Mouse (Mus musculus): Measurements from ENCODE around the gene Golga3. TPM values are rescaled to one million over a fixed set of nuclear protein-coding genes. Genes with fewer than 3 reads are reported as not detected.

The Golga3 gene
- polyA plus RNA-seq, 1 experiment = 37.2 TPM

DNA sequence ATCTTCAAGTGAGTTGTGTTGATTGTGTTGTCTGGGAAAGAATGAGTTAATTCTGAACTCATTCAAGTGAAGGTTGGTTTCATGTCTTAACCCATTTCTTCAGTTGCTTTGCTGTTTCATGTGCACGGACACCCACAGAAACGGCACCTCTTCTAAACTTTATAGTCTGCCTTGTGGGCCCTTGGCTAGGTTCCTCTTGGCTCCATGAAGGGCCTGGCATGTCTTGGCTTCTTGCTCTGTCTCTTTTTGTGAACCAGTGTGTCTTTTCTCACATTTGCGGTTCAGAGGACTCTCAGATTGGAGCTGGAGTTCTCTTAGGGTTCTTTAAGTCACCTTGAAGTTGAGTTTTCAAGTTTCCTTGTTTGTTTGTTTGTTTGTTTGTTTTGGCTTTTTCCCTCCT is 48.6 kb downstream of the Golga3 start:
- Histone ChIP-seq H3K4me3 (ENCODE audit: insufficient read depth, low read depth, low read length) (no peak overlapping the region), H3K27ac (ENCODE audit: insufficient read depth, low read depth, low read length) (no peak overlapping the region), H3K4me1 (ENCODE audit: control insufficient read depth, insufficient read depth, low read length) (no peaks in the 10 kb centered on the region)
- TF ChIP-seq POLR2A (IDR thresholded peaks at IDR 0.05; ENCODE audit: insufficient read depth, low read depth, low read length) = no peak
- TF ChIP-seq CTCF (IDR thresholded peaks at IDR 0.05; ENCODE audit: insufficient read depth, low read depth, low read length) = no peak
- 74% methylated on average over 3 of the region's 3 CpGs for WGBS

GRCm38 (mm10) chr5:110227336-110227883 is 50.9 kb downstream of the Golga3 start:
- H3K4me1 ChIP-seq (ENCODE audit: control insufficient read depth, insufficient read depth, low read length) = peaks cover 2% of the 10 kb centered on the region; the same call in 1 of the 2 replicates
- TF ChIP-seq CTCF (IDR thresholded peaks at IDR 0.05; ENCODE audit: insufficient read depth, low read depth, low read length) (no peak), POLR2A (IDR thresholded peaks at IDR 0.05; ENCODE audit: insufficient read depth, low read depth, low read length) (no peak)
- 50% methylated on average over 1 of the region's 1 CpGs for WGBS
- no peak overlapping the region for H3K27ac ChIP-seq (ENCODE audit: insufficient read depth, low read depth, low read length)
- no peak overlapping the region for H3K4me3 ChIP-seq (ENCODE audit: insufficient read depth, low read depth, low read length)

DNA sequence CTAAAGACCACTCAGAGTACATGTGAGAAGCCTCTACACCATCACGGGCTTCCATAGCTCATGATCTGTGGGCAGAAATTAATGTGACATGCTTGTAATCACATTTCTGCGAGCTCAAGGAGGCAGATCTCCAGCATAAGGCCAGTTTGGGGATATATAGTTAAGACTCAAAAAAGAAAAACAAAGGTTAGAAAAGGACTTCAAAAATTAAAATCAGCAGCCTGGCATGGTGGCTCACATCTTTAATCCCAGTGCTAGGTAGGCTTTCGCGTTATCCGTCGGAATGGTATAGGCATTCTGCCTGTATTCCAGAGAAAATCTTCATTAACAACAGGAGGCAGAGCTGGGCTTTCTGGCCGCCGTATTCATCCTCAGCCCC is 53.9 kb downstream of the Golga3 start:
- H3K4me3 ChIP-seq (ENCODE audit: insufficient read depth, low read depth, low read length) = peak overlapping the region; percentile 83
- TF ChIP-seq CTCF (IDR thresholded peaks at IDR 0.05; ENCODE audit: insufficient read depth, low read depth, low read length) (no peak), POLR2A (IDR thresholded peaks at IDR 0.05; ENCODE audit: insufficient read depth, low read depth, low read length) (no peak)
- H3K27ac ChIP-seq (ENCODE audit: insufficient read depth, low read depth, low read length) = peak overlapping the region; percentile 74; the same call in 1 of the 2 replicates
- WGBS = 1% methylated on average over 8 of the region's 8 CpGs
- peaks cover 2% of the 10 kb centered on the region; the same call in 1 of the 2 replicates for H3K4me1 ChIP-seq (ENCODE audit: control insufficient read depth, insufficient read depth, low read length)

GRCm38 (mm10) chr5:110230780-110231461 is 54.4 kb downstream of the Golga3 start, which contains the start of gene Ankle2:
Gene Ankle2 (plus strand): TSS chr5:110231004.
- TF ChIP-seq CTCF (IDR thresholded peaks at IDR 0.05; ENCODE audit: insufficient read depth, low read depth, low read length) (no peak), POLR2A (IDR thresholded peaks at IDR 0.05; ENCODE audit: insufficient read depth, low read depth, low read length) (peak; percentile 76)
- Histone ChIP-seq H3K4me3 (ENCODE audit: insufficient read depth, low read depth, low read length) (peak within 1 kb of the TSS; percentile 83), H3K4me1 (ENCODE audit: control insufficient read depth, insufficient read depth, low read length) (peaks cover 2% of the 10 kb centered on the region; the same call in 1 of the 2 replicates), H3K27ac (ENCODE audit: insufficient read depth, low read depth, low read length) (peak within 1 kb of the TSS; percentile 74)
- WGBS = under 1% methylated on average over 80 of the region's 81 CpGs

- 37% methylated on average over 13 of the region's 13 CpGs for WGBS
- Histone ChIP-seq H3K4me3 (ENCODE audit: insufficient read depth, low read depth, low read length) (peak overlapping the region; percentile 30; the same call in 1 of the 2 replicates), H3K27ac (ENCODE audit: insufficient read depth, low read depth, low read length) (no peak overlapping the region), H3K4me1 (ENCODE audit: control insufficient read depth, insufficient read depth, low read length) (peaks cover 2% of the 10 kb centered on the region; the same call in 1 of the 2 replicates)
- TF ChIP-seq POLR2A (IDR thresholded peaks at IDR 0.05; ENCODE audit: insufficient read depth, low read depth, low read length) (no peak), CTCF (IDR thresholded peaks at IDR 0.05; ENCODE audit: insufficient read depth, low read depth, low read length) (no peak)
Measured at GRCm38 (mm10) chr5:110231638-110232037, 55.1 kb downstream of the Golga3 start.

DNA sequence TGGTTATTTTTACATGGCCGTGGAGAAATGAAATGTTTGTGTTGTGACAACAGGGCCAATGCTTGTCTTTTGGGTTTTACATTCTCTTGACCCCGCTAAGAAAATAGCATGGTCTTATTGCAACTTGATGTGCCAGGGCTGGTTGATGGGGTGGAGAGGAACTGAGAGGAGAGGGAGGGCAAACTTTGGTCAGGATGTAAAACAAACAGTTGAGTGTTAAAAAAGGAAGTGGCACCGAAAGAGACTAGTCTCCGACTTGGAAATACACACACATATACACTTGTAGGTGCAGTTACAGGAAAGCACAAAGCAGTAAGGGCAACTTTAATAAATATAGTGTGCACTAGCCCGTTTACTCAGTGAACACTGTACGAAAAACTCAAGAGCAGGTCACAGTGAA is 55.8 kb downstream of the Golga3 start:
- no peak overlapping the region for H3K27ac ChIP-seq (ENCODE audit: insufficient read depth, low read depth, low read length)
- TF ChIP-seq CTCF (IDR thresholded peaks at IDR 0.05; ENCODE audit: insufficient read depth, low read depth, low read length) (no peak), POLR2A (IDR thresholded peaks at IDR 0.05; ENCODE audit: insufficient read depth, low read depth, low read length) (no peak)
- WGBS = 79% methylated on average over 6 of the region's 6 CpGs
- peaks cover 2% of the 10 kb centered on the region; the same call in 1 of the 2 replicates for H3K4me1 ChIP-seq (ENCODE audit: control insufficient read depth, insufficient read depth, low read length)
- no peak overlapping the region for H3K4me3 ChIP-seq (ENCODE audit: insufficient read depth, low read depth, low read length)

DNA sequence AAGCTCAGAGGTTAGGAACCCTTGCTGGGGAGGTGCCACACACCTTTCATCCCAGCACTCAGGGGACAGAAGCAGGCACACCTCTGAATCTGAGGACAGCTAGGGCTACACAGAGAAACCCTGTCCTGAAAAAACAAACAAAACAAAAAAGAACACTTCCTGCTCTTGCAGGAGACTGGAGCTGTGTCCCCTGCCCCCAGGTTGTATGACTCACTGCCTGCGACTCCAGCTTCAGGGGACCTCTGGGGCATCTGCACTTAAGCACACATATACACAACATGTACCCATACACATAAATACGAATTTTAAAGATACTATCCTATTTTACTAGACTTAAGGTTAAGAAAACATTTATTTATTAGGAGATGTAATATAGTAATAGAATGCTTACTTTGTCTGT is 67.6 kb downstream of the Golga3 start:
- H3K4me1 ChIP-seq (ENCODE audit: control insufficient read depth, insufficient read depth, low read length) = no peaks in the 10 kb centered on the region
- 76% methylated on average over 2 of the region's 2 CpGs for WGBS
- TF ChIP-seq POLR2A (IDR thresholded peaks at IDR 0.05; ENCODE audit: insufficient read depth, low read depth, low read length) = no peak
- no peak for TF ChIP-seq CTCF (IDR thresholded peaks at IDR 0.05; ENCODE audit: insufficient read depth, low read depth, low read length)
- no peak overlapping the region for H3K27ac ChIP-seq (ENCODE audit: insufficient read depth, low read depth, low read length)
- H3K4me3 ChIP-seq (ENCODE audit: insufficient read depth, low read depth, low read length) = no peak overlapping the region

DNA sequence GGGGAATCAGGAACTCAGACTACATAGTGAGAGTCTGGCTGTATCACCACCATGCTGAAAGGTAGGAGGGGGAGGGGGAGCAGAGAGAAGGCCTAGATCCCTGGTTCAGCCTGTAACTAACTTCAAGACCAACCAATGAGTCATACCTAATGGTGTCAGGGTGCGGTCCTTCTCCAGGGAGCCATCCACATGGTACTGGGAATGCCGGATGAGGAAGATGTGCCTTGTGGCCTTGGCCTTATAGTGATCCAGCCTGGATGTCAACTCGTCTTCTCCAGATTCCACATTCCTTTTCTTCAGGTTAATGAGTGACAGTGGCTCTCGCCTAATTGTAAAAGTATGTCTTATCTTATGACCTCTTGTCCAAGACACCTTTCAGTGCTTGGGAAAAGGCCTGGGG is 90.4 kb downstream of the Golga3 start:
- WGBS = 88% methylated on average over 4 of the region's 4 CpGs
- H3K4me1 ChIP-seq (ENCODE audit: control insufficient read depth, insufficient read depth, low read length) = peaks cover 3% of the 10 kb centered on the region; the same call in 1 of the 2 replicates
- no peak overlapping the region for H3K4me3 ChIP-seq (ENCODE audit: insufficient read depth, low read depth, low read length)
- TF ChIP-seq POLR2A (IDR thresholded peaks at IDR 0.05; ENCODE audit: insufficient read depth, low read depth, low read length) (no peak), CTCF (IDR thresholded peaks at IDR 0.05; ENCODE audit: insufficient read depth, low read depth, low read length) (no peak)
- H3K27ac ChIP-seq (ENCODE audit: insufficient read depth, low read depth, low read length) = no peak overlapping the region

Measured in olfactory bulb, adult 2 months (tissue).